Mouse (Mus musculus): ENCODE measurements around the gene Pfdn5. TPM values are rescaled to one million over a fixed set of nuclear protein-coding genes. Genes with fewer than 3 reads are reported as not detected.

The Pfdn5 gene
- polyA plus RNA-seq, 1 experiment from 2014 or later, result 481 TPM

- H3K4me2 ChIP-seq (replicated peaks; ENCODE audit: low read depth, low read length), result no peak overlapping the region
- ATAC-seq (ENCODE audit: low FRiP score, low TSS enrichment), result no peak
- peaks cover 30% of the 10 kb centered on the region for H3K36me3 ChIP-seq (ENCODE audit: control insufficient read depth, insufficient read depth, low read length)
- no peak overlapping the region for H3K4me3 ChIP-seq (ENCODE audit: low read length)
- WGBS, result 76% methylated on average over 4 of the region's 4 CpGs
- no peak overlapping the region for H3K9ac ChIP-seq (ENCODE audit: low read depth, low read length)
- no peaks in the 10 kb centered on the region for H3K9me3 ChIP-seq (ENCODE audit: control insufficient read depth, low read length)
- no peak overlapping the region for H3K27ac ChIP-seq (ENCODE audit: low read depth, low read length)
- no peaks in the 10 kb centered on the region for H3K27me3 ChIP-seq (ENCODE audit: control insufficient read depth, insufficient read depth, low read length)
- peaks cover 5% of the 10 kb centered on the region; the same call in 1 of the 2 replicates for H3K4me1 ChIP-seq (ENCODE audit: control insufficient read depth, insufficient read depth, low read length)
Observed at GRCm38 (mm10) chr15:102346444-102346843, 20.5 kb downstream of the Pfdn5 start.

GRCm38 (mm10) chr15:102350138-102350941, 24.4 kb downstream of the Pfdn5 start, which contains the start of gene Aaas:
Gene Aaas (minus strand): TSS chr15:102350771.
- peaks cover 5% of the 10 kb centered on the region; the same call in 1 of the 2 replicates for H3K4me1 ChIP-seq (ENCODE audit: control insufficient read depth, insufficient read depth, low read length)
- H3K27ac ChIP-seq (ENCODE audit: low read depth, low read length), result peak within 1 kb of the TSS; percentile 79; the same call in 1 of the 2 replicates
- WGBS, result under 1% methylated on average over 56 of the region's 56 CpGs
- peak; percentile 86 for ATAC-seq (ENCODE audit: low FRiP score, low TSS enrichment)
- H3K9ac ChIP-seq (ENCODE audit: low read depth, low read length), result peak within 1 kb of the TSS; percentile 86
- peaks cover 18% of the 10 kb centered on the region for H3K36me3 ChIP-seq (ENCODE audit: control insufficient read depth, insufficient read depth, low read length)
- no peaks in the 10 kb centered on the region for H3K9me3 ChIP-seq (ENCODE audit: control insufficient read depth, low read length)
- H3K4me2 ChIP-seq (replicated peaks; ENCODE audit: low read depth, low read length), result peak within 1 kb of the TSS; percentile 73
- peak within 1 kb of the TSS; percentile 87 for H3K4me3 ChIP-seq (ENCODE audit: low read length)
- H3K27me3 ChIP-seq (ENCODE audit: control insufficient read depth, insufficient read depth, low read length), result no peaks in the 10 kb centered on the region

- Histone ChIP-seq H3K27me3 (ENCODE audit: control insufficient read depth, insufficient read depth, low read length) (no peaks in the 10 kb centered on the region; the same call in 1 of the 2 replicates), H3K27ac (ENCODE audit: low read depth, low read length) (no peak overlapping the region), H3K36me3 (ENCODE audit: control insufficient read depth, insufficient read depth, low read length) (peaks cover 12% of the 10 kb centered on the region), H3K4me1 (ENCODE audit: control insufficient read depth, insufficient read depth, low read length) (peaks cover 5% of the 10 kb centered on the region; the same call in 1 of the 2 replicates), H3K9ac (ENCODE audit: low read depth, low read length) (peak overlapping the region; percentile 86), H3K4me2 (replicated peaks; ENCODE audit: low read depth, low read length) (peak overlapping the region; percentile 73), H3K9me3 (ENCODE audit: control insufficient read depth, low read length) (no peaks in the 10 kb centered on the region), H3K4me3 (ENCODE audit: low read length) (peak overlapping the region; percentile 87)
- WGBS, result 12% methylated on average over 11 of the region's 11 CpGs
- ATAC-seq (ENCODE audit: low FRiP score, low TSS enrichment), result peak; percentile 1; the same call in 1 of the 2 replicates
Observed at GRCm38 (mm10) chr15:102350942-102351291, 25.0 kb downstream of the Pfdn5 start.

- no peaks in the 10 kb centered on the region for H3K9me3 ChIP-seq (ENCODE audit: control insufficient read depth, low read length)
- no peak overlapping the region for H3K4me2 ChIP-seq (replicated peaks; ENCODE audit: low read depth, low read length)
- no peaks in the 10 kb centered on the region; the same call in 1 of the 2 replicates for H3K27me3 ChIP-seq (ENCODE audit: control insufficient read depth, insufficient read depth, low read length)
- H3K4me1 ChIP-seq (ENCODE audit: control insufficient read depth, insufficient read depth, low read length), result peaks cover 15% of the 10 kb centered on the region
- H3K4me3 ChIP-seq (ENCODE audit: low read length), result no peak overlapping the region
- 54% methylated on average over 2 of the region's 2 CpGs for WGBS
- H3K27ac ChIP-seq (ENCODE audit: low read depth, low read length), result no peak overlapping the region
- H3K9ac ChIP-seq (ENCODE audit: low read depth, low read length), result no peak overlapping the region
- H3K36me3 ChIP-seq (ENCODE audit: control insufficient read depth, insufficient read depth, low read length), result no peaks in the 10 kb centered on the region; the same call in 1 of the 2 replicates
- ATAC-seq (ENCODE audit: low FRiP score, low TSS enrichment), result no peak
Observed at GRCm38 (mm10) chr15:102352177-102352576, 26.3 kb downstream of the Pfdn5 start.

GRCm38 (mm10) chr15:102353986-102354385, 28.1 kb downstream of the Pfdn5 start:
- no peak for ATAC-seq (ENCODE audit: low FRiP score, low TSS enrichment)
- Histone ChIP-seq H3K4me3 (ENCODE audit: low read length) (no peak overlapping the region), H3K9me3 (ENCODE audit: control insufficient read depth, low read length) (no peaks in the 10 kb centered on the region), H3K4me2 (replicated peaks; ENCODE audit: low read depth, low read length) (no peak overlapping the region), H3K9ac (ENCODE audit: low read depth, low read length) (no peak overlapping the region), H3K36me3 (ENCODE audit: control insufficient read depth, insufficient read depth, low read length) (no peaks in the 10 kb centered on the region), H3K27me3 (ENCODE audit: control insufficient read depth, insufficient read depth, low read length) (peaks cover 13% of the 10 kb centered on the region), H3K4me1 (ENCODE audit: control insufficient read depth, insufficient read depth, low read length) (peaks cover 29% of the 10 kb centered on the region), H3K27ac (ENCODE audit: low read depth, low read length) (no peak overlapping the region)
- WGBS, result 78% methylated on average over 2 of the region's 2 CpGs

- WGBS, result under 1% methylated on average over 49 of the region's 49 CpGs
- peak overlapping the region; percentile 83 for H3K9ac ChIP-seq (ENCODE audit: low read depth, low read length)
- H3K4me3 ChIP-seq (ENCODE audit: low read length), result peak overlapping the region; percentile 42
- no peaks in the 10 kb centered on the region for H3K9me3 ChIP-seq (ENCODE audit: control insufficient read depth, low read length)
- peak overlapping the region; percentile 94 for H3K27ac ChIP-seq (ENCODE audit: low read depth, low read length)
- H3K36me3 ChIP-seq (ENCODE audit: control insufficient read depth, insufficient read depth, low read length), result no peaks in the 10 kb centered on the region
- H3K4me2 ChIP-seq (replicated peaks; ENCODE audit: low read depth, low read length), result peak overlapping the region; percentile 93
- ATAC-seq (ENCODE audit: low FRiP score, low TSS enrichment), result peak; percentile 56
- peaks cover 13% of the 10 kb centered on the region for H3K27me3 ChIP-seq (ENCODE audit: control insufficient read depth, insufficient read depth, low read length)
- peaks cover 24% of the 10 kb centered on the region for H3K4me1 ChIP-seq (ENCODE audit: control insufficient read depth, insufficient read depth, low read length)
Observed at GRCm38 (mm10) chr15:102355134-102355870, 29.4 kb downstream of the Pfdn5 start.

GRCm38 (mm10) chr15:102355871-102356441, 30.0 kb downstream of the Pfdn5 start:
- Histone ChIP-seq H3K27ac (ENCODE audit: low read depth, low read length) (peak overlapping the region; percentile 94), H3K9me3 (ENCODE audit: control insufficient read depth, low read length) (no peaks in the 10 kb centered on the region), H3K4me3 (ENCODE audit: low read length) (peak overlapping the region; percentile 42), H3K4me2 (replicated peaks; ENCODE audit: low read depth, low read length) (peak overlapping the region; percentile 93), H3K4me1 (ENCODE audit: control insufficient read depth, insufficient read depth, low read length) (peaks cover 24% of the 10 kb centered on the region), H3K27me3 (ENCODE audit: control insufficient read depth, insufficient read depth, low read length) (peaks cover 13% of the 10 kb centered on the region), H3K36me3 (ENCODE audit: control insufficient read depth, insufficient read depth, low read length) (no peaks in the 10 kb centered on the region), H3K9ac (ENCODE audit: low read depth, low read length) (peak overlapping the region; percentile 83)
- 1% methylated on average over 38 of the region's 38 CpGs for WGBS
- ATAC-seq (ENCODE audit: low FRiP score, low TSS enrichment), result peak; percentile 66

GRCm38 (mm10) chr15:102356501-102357325, 30.8 kb downstream of the Pfdn5 start:
- Histone ChIP-seq H3K9ac (ENCODE audit: low read depth, low read length) (peak overlapping the region; percentile 83; the same call in 1 of the 2 replicates), H3K4me1 (ENCODE audit: control insufficient read depth, insufficient read depth, low read length) (peaks cover 24% of the 10 kb centered on the region)

More at GRCm38 (mm10) chr15:102356501-102357325, 30.8 kb downstream of the Pfdn5 start:
- H3K9me3 ChIP-seq (ENCODE audit: control insufficient read depth, low read length), result no peaks in the 10 kb centered on the region
- no peaks in the 10 kb centered on the region for H3K36me3 ChIP-seq (ENCODE audit: control insufficient read depth, insufficient read depth, low read length)
- H3K4me2 ChIP-seq (replicated peaks; ENCODE audit: low read depth, low read length), result peak overlapping the region; percentile 93
- H3K4me3 ChIP-seq (ENCODE audit: low read length), result peak overlapping the region; percentile 42; the same call in 1 of the 2 replicates
- peaks cover 13% of the 10 kb centered on the region for H3K27me3 ChIP-seq (ENCODE audit: control insufficient read depth, insufficient read depth, low read length)
- H3K27ac ChIP-seq (ENCODE audit: low read depth, low read length), result peak overlapping the region; percentile 94
- no peak for ATAC-seq (ENCODE audit: low FRiP score, low TSS enrichment)
- 33% methylated on average over 16 of the region's 16 CpGs for WGBS

Measured in kidney, embryonic 14.5 days (tissue).